Mouse (Mus musculus) liver, embryonic 11.5 days (tissue): ENCODE measurements at regions not wholly inside any gene's neighbourhood (a gene's known extent, or its start where the extent isn't known, plus 50 kb on each side); places are given as distances from the start of the nearest gene placed in this dataset.

Experiments used
- ATAC-seq: fragments of 200-750 bp; cut with Nextera tagmentation; replicated peaks from 2 replicates; pipeline ENCODE4 v1.8.0; 2017; ENCODE audit warnings: moderate number of reproducible peaks, mild to moderate bottlenecking, moderate TSS enrichment, moderate library complexity; ENCODE audit not compliant: low FRiP score
- DNase-seq: peaks from one replicate; pipeline ENCODE4 v3.0.0-alpha.2; 2017; ENCODE audit warnings: low spot score
- H3K27ac ChIP-seq: fragments of 300-500 bp; sonication (generic); 2 replicates; pipeline ENCODE4 v1.5.1; 2014; ENCODE audit warnings: mild to moderate bottlenecking, low read depth, low read length, control low read depth
- H3K27me3 ChIP-seq: fragments of 300-500 bp; sonication (generic); replicated peaks from 2 replicates; pipeline ENCODE4 v1.6.1; 2014; ENCODE audit warnings: low read length, mixed read lengths; ENCODE audit not compliant: control insufficient read depth, insufficient read depth
- H3K36me3 ChIP-seq: fragments of 300-500 bp; sonication (generic); 2 replicates; pipeline ENCODE4 v1.6.1; 2014; ENCODE audit warnings: mild to moderate bottlenecking, low read length, moderate library complexity, mixed read lengths; ENCODE audit not compliant: control insufficient read depth, insufficient read depth
- H3K4me1 ChIP-seq: fragments of 300-500 bp; sonication (generic); replicated peaks from 2 replicates; pipeline ENCODE4 v1.6.1; 2014; ENCODE audit warnings: low read length, mixed read lengths; ENCODE audit not compliant: control insufficient read depth, insufficient read depth
- H3K4me2 ChIP-seq: fragments of 300-500 bp; sonication (generic); 2 replicates; pipeline ENCODE4 v1.6.1; 2014; ENCODE audit warnings: mild to moderate bottlenecking, control low read depth, moderate library complexity
- H3K4me3 ChIP-seq: fragments of 300-500 bp; sonication (generic); 2 replicates; pipeline ENCODE4 v1.5.1; 2014; ENCODE audit warnings: low read depth, low read length, control low read depth
- H3K9ac ChIP-seq: fragments of 300-500 bp; sonication (generic); 2 replicates; pipeline ENCODE4 v1.6.1; 2014; ENCODE audit warnings: low read depth, low read length, control low read depth
- H3K9me3 ChIP-seq: fragments of 300-500 bp; sonication (generic); 2 replicates; pipeline ENCODE4 v1.6.1; 2016; ENCODE audit warnings: low read length, inconsistent platforms, mixed read lengths; ENCODE audit not compliant: control insufficient read depth
- WGBS: fragments of 180-500 bp; shearing (Covaris S2); extraction: QIAGEN DNeasy Blood & Tissue Kit; methylation state at CpG from one replicate; pipeline ENCODE4 v1.1.7; 2014; 5-methylcytosine and 5-hydroxymethylcytosine counted together

- no peaks in the 10 kb centered on the region for H3K27me3 ChIP-seq
- no peak overlapping the region for H3K4me2 ChIP-seq
- no peaks in the 10 kb centered on the region; the same call in 1 of the 2 replicates for H3K4me1 ChIP-seq
- H3K9me3 ChIP-seq: no peaks in the 10 kb centered on the region
- no peaks in the 10 kb centered on the region for H3K36me3 ChIP-seq
- no peak overlapping the region for H3K27ac ChIP-seq
- H3K4me3 ChIP-seq: no peak overlapping the region
- ATAC-seq: no peak
- H3K9ac ChIP-seq: no peak overlapping the region
- no peak for DNase-seq
- 73% methylated on average over 2 of the region's 2 CpGs for WGBS
Observed at GRCm38 (mm10) chr1:150160314-150160713, 60.5 kb downstream of the Ptgs2 start.

DNA sequence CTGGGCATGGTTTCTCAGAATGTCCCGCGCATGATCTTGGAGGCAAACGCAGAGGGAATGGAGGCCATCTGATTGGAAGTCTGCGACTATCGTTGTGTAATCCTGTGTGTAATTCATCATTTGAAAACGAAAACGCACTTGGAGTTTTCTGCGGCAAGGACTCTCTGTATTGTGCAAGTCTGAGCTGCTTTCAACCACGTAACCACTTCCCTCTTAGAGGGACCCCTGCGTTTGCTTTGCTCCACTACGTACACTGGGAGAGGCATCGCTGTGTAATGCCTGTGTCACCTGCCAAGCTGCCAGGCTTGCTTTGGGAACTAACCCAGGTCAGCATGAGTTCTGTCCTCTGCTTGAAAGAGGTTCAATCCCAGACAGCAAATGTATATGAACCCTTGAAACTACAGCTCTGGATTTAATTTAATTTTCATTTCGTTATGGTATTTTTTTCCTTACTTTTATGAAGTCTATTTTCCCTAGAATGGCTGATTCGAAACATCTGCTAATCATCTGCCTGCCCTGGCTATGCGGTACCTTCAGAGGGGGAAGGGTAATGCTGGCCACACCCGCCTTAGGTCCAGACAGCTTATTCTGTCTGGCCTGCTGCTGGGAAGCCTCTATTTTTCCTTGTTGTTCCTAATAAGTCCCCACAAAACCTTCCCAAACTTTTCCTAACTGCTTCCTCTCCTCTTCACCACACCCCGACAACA is 65.2 kb downstream of the Ptgs2 start:
- Histone ChIP-seq H3K4me2 (peak overlapping the region; percentile 59), H3K9ac (no peak overlapping the region), H3K4me1 (no peaks in the 10 kb centered on the region; the same call in 1 of the 2 replicates), H3K27me3 (no peaks in the 10 kb centered on the region), H3K27ac (no peak overlapping the region; the same call in 1 of the 2 replicates), H3K36me3 (no peaks in the 10 kb centered on the region), H3K4me3 (peak overlapping the region; percentile 18), H3K9me3 (no peaks in the 10 kb centered on the region)
- DNase-seq (no peak), ATAC-seq (peak; percentile 77)
- WGBS: 39% methylated on average over 17 of the region's 17 CpGs

GRCm38 (mm10) chr1:150165597-150165973 is 65.8 kb downstream of the Ptgs2 start:
- Histone ChIP-seq H3K27me3 (no peaks in the 10 kb centered on the region), H3K36me3 (no peaks in the 10 kb centered on the region), H3K4me3 (no peak overlapping the region), H3K4me1 (no peaks in the 10 kb centered on the region; the same call in 1 of the 2 replicates), H3K9me3 (no peaks in the 10 kb centered on the region), H3K4me2 (peak overlapping the region; percentile 59), H3K27ac (no peak overlapping the region; the same call in 1 of the 2 replicates), H3K9ac (no peak overlapping the region)
- ATAC-seq: peak; percentile 50
- DNase-seq: no peak
- 52% methylated on average over 7 of the region's 7 CpGs for WGBS

DNA sequence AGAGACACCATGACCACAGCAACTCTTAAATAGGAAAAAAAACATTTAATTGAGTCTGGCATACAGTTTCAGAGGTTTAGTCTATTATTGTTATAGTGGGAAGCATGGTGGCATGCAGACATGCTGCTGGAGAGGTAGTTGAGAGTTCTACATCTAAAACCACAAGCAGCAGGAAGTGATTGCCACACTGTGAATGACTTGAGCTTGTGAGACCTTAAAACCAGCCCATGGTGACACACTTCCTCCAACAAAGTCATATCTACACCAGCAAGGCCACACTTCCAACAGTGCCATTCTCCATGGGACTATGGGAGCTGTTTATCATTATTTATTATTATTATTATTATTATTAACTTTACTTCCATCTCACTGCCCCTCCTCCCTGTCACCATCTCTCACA is 67.3 kb downstream of the Ptgs2 start:
- ATAC-seq: no peak

DNA sequence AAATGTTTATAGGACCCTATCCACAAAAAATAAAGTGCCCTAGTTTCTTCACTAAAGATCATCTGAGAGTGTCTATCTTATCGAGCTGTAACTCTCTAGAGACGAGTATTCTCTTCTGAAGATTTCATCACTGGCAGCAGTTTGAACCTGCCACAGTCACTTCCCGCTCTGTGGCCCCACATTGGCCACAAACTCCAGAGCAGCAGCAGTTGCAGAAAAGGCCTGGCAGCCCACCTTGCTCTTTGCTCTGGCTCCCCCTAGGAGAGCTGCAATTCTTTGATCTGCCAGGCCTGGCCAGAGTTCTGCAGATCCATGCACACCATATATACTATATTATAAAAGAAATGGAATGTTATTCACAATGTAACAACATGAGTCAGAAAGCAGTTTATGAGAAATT is 74.4 kb downstream of the Ptgs2 start:
- no peaks in the 10 kb centered on the region for H3K9me3 ChIP-seq
- ATAC-seq (no peak), DNase-seq (no peak)
- no peaks in the 10 kb centered on the region for H3K27me3 ChIP-seq
- no peaks in the 10 kb centered on the region for H3K36me3 ChIP-seq
- 53% methylated on average over 3 of the region's 3 CpGs for WGBS
- no peak overlapping the region for H3K9ac ChIP-seq
- no peak overlapping the region for H3K4me2 ChIP-seq
- H3K27ac ChIP-seq: no peak overlapping the region
- H3K4me1 ChIP-seq: no peaks in the 10 kb centered on the region
- no peak overlapping the region for H3K4me3 ChIP-seq

More for the DNA sequence above, 67.3 kb downstream of the Ptgs2 start:
- no peak for DNase-seq
- no peaks in the 10 kb centered on the region for H3K36me3 ChIP-seq
- no peak overlapping the region for H3K27ac ChIP-seq
- no peak overlapping the region for H3K4me2 ChIP-seq
- H3K9me3 ChIP-seq: no peaks in the 10 kb centered on the region
- no peak overlapping the region for H3K4me3 ChIP-seq
- H3K9ac ChIP-seq: no peak overlapping the region
- H3K4me1 ChIP-seq: no peaks in the 10 kb centered on the region; the same call in 1 of the 2 replicates
- H3K27me3 ChIP-seq: no peaks in the 10 kb centered on the region

- 84% methylated on average over 1 of the region's 1 CpGs for WGBS
- no peak overlapping the region for H3K9ac ChIP-seq
- no peak overlapping the region for H3K27ac ChIP-seq
- ATAC-seq (no peak), DNase-seq (no peak)
- H3K4me1 ChIP-seq: no peaks in the 10 kb centered on the region
- H3K36me3 ChIP-seq: no peaks in the 10 kb centered on the region
- no peaks in the 10 kb centered on the region for H3K27me3 ChIP-seq
- H3K4me3 ChIP-seq: no peak overlapping the region
- no peaks in the 10 kb centered on the region for H3K9me3 ChIP-seq
- no peak overlapping the region for H3K4me2 ChIP-seq
Observed at GRCm38 (mm10) chr1:150177029-150177740, 77.4 kb downstream of the Ptgs2 start.

DNA sequence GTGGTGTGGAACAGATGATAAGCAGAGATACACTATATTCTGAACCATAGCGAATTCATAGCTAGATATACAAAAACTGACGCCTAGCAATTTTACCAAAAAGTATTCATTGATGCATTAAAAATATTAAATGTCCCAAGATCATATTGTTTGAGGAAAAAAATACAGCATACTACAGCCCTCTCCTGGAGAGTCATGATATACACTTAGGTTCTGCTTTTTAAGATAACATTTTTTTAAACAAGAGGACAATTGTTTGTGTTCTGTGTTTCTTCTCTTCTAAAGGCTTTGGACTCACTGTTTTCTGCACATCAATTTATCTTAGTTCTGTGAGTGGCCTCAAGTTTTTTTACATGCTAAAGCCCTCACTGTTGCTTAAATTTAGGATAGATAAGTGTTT is 102.2 kb downstream of the Ptgs2 start:
- DNase-seq (no peak), ATAC-seq (no peak)
- no peak overlapping the region for H3K27ac ChIP-seq
- WGBS: 83% methylated on average over 2 of the region's 2 CpGs
- H3K27me3 ChIP-seq: no peaks in the 10 kb centered on the region
- no peak overlapping the region for H3K4me2 ChIP-seq
- no peaks in the 10 kb centered on the region for H3K9me3 ChIP-seq
- H3K9ac ChIP-seq: no peak overlapping the region
- H3K4me1 ChIP-seq: no peaks in the 10 kb centered on the region
- no peak overlapping the region for H3K4me3 ChIP-seq
- no peaks in the 10 kb centered on the region for H3K36me3 ChIP-seq

DNA sequence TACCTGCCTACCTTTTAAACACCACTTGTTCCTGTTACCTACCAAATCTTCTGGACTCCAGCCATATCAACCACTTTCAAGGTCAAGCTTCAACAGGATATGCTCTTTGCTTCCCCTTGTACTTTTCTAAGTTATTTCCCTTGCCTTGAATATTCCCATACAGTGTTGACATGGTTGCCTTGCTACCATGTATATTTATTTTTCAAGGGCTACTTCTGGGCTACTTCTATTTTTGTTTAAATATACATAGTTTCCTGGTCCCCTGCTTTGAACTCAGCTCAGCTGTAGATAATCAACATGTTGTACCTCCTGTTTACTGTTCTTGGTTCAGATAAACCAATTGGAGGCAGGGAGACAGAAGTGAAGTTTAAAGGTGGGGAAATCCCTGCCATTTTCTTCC is 106.8 kb upstream of the Pdc start:
- Histone ChIP-seq H3K4me1 (no peaks in the 10 kb centered on the region), H3K27ac (no peak overlapping the region), H3K9me3 (no peaks in the 10 kb centered on the region), H3K36me3 (no peaks in the 10 kb centered on the region), H3K4me2 (no peak overlapping the region), H3K9ac (no peak overlapping the region), H3K4me3 (no peak overlapping the region), H3K27me3 (no peaks in the 10 kb centered on the region)
- DNase-seq: no peak
- ATAC-seq: no peak

DNA sequence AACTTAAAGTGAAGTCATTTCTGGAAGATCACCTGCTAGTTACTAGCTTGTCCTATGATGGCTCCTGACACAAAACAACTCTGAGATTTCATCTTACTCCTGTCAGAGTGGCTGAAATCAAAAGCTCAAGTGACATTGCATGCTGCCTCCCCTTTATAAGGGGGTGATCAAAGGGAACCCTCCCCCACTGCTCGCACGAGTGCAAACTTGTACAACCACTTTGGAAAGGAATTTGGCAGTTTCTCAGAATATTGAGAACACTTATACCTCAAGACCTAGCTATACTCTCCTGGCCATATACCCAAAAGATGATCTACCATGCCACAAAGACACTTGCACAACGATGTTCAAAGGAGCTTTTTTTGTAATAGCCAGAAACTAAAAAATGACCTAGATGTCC is 102.5 kb upstream of the Pdc start:
- WGBS: 77% methylated on average over 3 of the region's 3 CpGs
- Histone ChIP-seq H3K9me3 (no peaks in the 10 kb centered on the region), H3K9ac (no peak overlapping the region), H3K27ac (no peak overlapping the region), H3K27me3 (no peaks in the 10 kb centered on the region), H3K4me3 (no peak overlapping the region), H3K4me1 (no peaks in the 10 kb centered on the region), H3K4me2 (no peak overlapping the region), H3K36me3 (no peaks in the 10 kb centered on the region)
- ATAC-seq (no peak), DNase-seq (no peak)
